Mouse (Mus musculus) kidney, adult 2 months (tissue): ENCODE measurements around the gene Cdip1. TPM values are rescaled to one million over a fixed set of nuclear protein-coding genes. Genes with fewer than 3 reads are reported as not detected.

Source experiments
- DNase-seq: peaks from one replicate; pipeline ENCODE4 v3.0.0; 2021
- H3K27ac ChIP-seq: fragments of 200-500 bp; 2 replicates; pipeline ENCODE4 v1.5.1; 2012; ENCODE audit warnings: low read depth, low read length, control low read depth, inconsistent platforms; ENCODE audit not compliant: insufficient read depth
- H3K27me3 ChIP-seq: fragments of 200-500 bp; replicated peaks from 2 replicates; pipeline ENCODE4 v1.6.1; 2012; ENCODE audit warnings: mild to moderate bottlenecking, moderate library complexity, low read length, inconsistent platforms; ENCODE audit not compliant: control insufficient read depth, insufficient read depth
- H3K36me3 ChIP-seq: fragments of 200-500 bp; 2 replicates; pipeline ENCODE4 v1.6.1; 2012; ENCODE audit warnings: mild to moderate bottlenecking, moderate library complexity, low read length, inconsistent platforms; ENCODE audit not compliant: control insufficient read depth, insufficient read depth
- H3K4me1 ChIP-seq: fragments of 200-500 bp; 2 replicates; pipeline ENCODE4 v1.6.1; 2011; ENCODE audit warnings: low read length; ENCODE audit not compliant: control insufficient read depth, insufficient read depth
- H3K4me3 ChIP-seq: fragments of 200-500 bp; 2 replicates; pipeline ENCODE4 v1.5.1; 2011; ENCODE audit warnings: mild to moderate bottlenecking, low read depth, low read length, control low read depth; ENCODE audit not compliant: insufficient read depth
- CTCF ChIP-seq: fragments of 200-500 bp; conservative IDR thresholded peaks from 2 replicates; pipeline ENCODE4 v1.5.1; 2011; ENCODE audit warnings: low read depth, mild to moderate bottlenecking, control low read depth, low read length, moderate library complexity, mixed read lengths; ENCODE audit not compliant: insufficient read depth, insufficient read length
- POLR2A ChIP-seq: fragments of 200-500 bp; IDR thresholded peaks from one replicate; pipeline ENCODE4 v1.6.1; 2011; ENCODE audit warnings: low read depth, low read length, control low read depth
- WGBS: fragments of 180-500 bp; shearing (Covaris S2); methylation state at CpG from one replicate; pipeline ENCODE4 v1.1.7; 2018; 5-methylcytosine and 5-hydroxymethylcytosine counted together
- polyA plus RNA-seq: library from polyadenylated mRNA; depleted of rRNA; stranded (reverse); fragments of >200 nt; gene quantifications from 2 replicates; pipeline ENCODE4 v1.2.3, GENCODE M21; 2012; rRNA removed

Gene Cdip1
- polyA plus RNA-seq, 1 experiment = 83.2 TPM

- Histone ChIP-seq H3K36me3 (no peaks in the 10 kb centered on the region), H3K27me3 (no peaks in the 10 kb centered on the region), H3K27ac (no peak overlapping the region), H3K4me3 (no peak overlapping the region), H3K4me1 (no peaks in the 10 kb centered on the region)
- WGBS = 87% methylated on average over 17 of the region's 17 CpGs
- DNase-seq = no peak
- TF ChIP-seq CTCF (no peak), POLR2A (no peak)
Observed at GRCm38 (mm10) chr16:4713861-4714710, 76.0 kb downstream of the Cdip1 start.

GRCm38 (mm10) chr16:4711173-4711572 is 78.9 kb downstream of the Cdip1 start:
- WGBS = 94% methylated on average over 4 of the region's 4 CpGs
- H3K36me3 ChIP-seq = peaks cover 3% of the 10 kb centered on the region; the same call in 1 of the 2 replicates
- H3K27me3 ChIP-seq = no peaks in the 10 kb centered on the region
- TF ChIP-seq POLR2A (no peak), CTCF (no peak)
- no peak overlapping the region for H3K4me3 ChIP-seq
- no peaks in the 10 kb centered on the region for H3K4me1 ChIP-seq
- no peak overlapping the region for H3K27ac ChIP-seq
- DNase-seq = no peak

GRCm38 (mm10) chr16:4705541-4705940 is 84.6 kb downstream of the Cdip1 start:
- no peaks in the 10 kb centered on the region for H3K27me3 ChIP-seq
- DNase-seq = no peak
- H3K27ac ChIP-seq = no peak overlapping the region
- H3K4me1 ChIP-seq = peaks cover 3% of the 10 kb centered on the region; the same call in 1 of the 2 replicates
- H3K4me3 ChIP-seq = no peak overlapping the region
- peaks cover 3% of the 10 kb centered on the region; the same call in 1 of the 2 replicates for H3K36me3 ChIP-seq
- TF ChIP-seq POLR2A (no peak), CTCF (no peak)
- 68% methylated on average over 4 of the region's 4 CpGs for WGBS

DNA sequence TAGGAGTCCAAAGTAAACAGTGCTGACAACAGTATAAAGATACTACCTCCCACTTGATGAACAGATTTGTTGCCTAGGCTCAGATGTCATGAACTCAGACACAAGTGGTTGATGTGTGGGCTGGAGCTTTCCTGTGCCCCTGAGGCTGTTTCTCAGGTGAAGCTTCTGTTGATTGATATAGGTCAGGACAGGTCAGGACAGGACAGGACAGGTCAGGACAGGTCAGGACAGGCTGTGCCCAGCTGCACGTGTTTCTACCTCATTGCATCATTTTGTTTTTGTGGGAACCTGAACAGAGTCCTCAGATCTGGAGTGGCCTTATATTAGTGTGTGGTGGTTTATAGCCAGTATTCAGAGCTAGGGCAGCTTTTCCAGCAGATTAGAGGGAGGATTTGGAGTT is 87.4 kb downstream of the Cdip1 start:
- no peak for DNase-seq
- no peaks in the 10 kb centered on the region for H3K27me3 ChIP-seq
- H3K4me3 ChIP-seq = no peak overlapping the region
- H3K4me1 ChIP-seq = peaks cover 3% of the 10 kb centered on the region; the same call in 1 of the 2 replicates
- no peak for TF ChIP-seq CTCF
- no peak for TF ChIP-seq POLR2A
- WGBS = 21% methylated on average over 1 of the region's 1 CpGs
- no peak overlapping the region for H3K27ac ChIP-seq
- peaks cover 8% of the 10 kb centered on the region for H3K36me3 ChIP-seq

DNA sequence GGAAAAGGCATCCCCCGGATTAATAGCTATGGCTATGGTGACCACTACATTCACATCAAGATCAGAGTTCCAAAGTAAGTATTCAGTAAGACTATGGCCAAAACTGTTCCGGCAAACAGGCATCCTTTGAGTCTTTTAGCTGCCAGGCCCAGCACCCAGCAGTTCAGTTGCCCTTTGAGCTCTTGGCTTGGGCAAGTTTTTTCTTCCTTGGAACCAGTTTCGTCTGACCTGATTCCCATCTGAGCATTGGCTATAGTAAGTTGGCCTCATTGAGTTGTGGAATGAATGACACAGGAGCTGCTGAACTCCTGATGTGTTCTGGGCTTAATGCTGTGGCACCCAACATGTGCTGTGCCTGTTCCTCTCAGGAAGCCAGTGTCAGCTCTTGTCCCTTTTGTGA is 88.9 kb downstream of the Cdip1 start:
- WGBS = 64% methylated on average over 3 of the region's 3 CpGs
- Histone ChIP-seq H3K4me1 (peaks cover 3% of the 10 kb centered on the region; the same call in 1 of the 2 replicates), H3K27me3 (no peaks in the 10 kb centered on the region), H3K4me3 (no peak overlapping the region), H3K27ac (no peak overlapping the region), H3K36me3 (peaks cover 13% of the 10 kb centered on the region)
- DNase-seq = peak; percentile 80
- no peak for TF ChIP-seq POLR2A
- TF ChIP-seq CTCF = no peak

Other genes starting within 250 kb of the Cdip1 start
- 3.1 and 6.9 TPM in 2 replicates for gene Srl, start 248.5 kb downstream of the Cdip1 start, polyA plus RNA-seq
- 4.5 and 5.1 TPM in 2 replicates for gene Tfap4, start 230.4 kb downstream of the Cdip1 start, polyA plus RNA-seq
- gene Glis2, start 195.6 kb downstream of the Cdip1 start, polyA plus RNA-seq = 210 and 226 TPM in 2 replicates
- gene Pam16, start 165.3 kb downstream of the Cdip1 start, polyA plus RNA-seq = 27.3 and 41.8 TPM in 2 replicates
- gene Vasn, start 150.4 kb downstream of the Cdip1 start, polyA plus RNA-seq = 34.6 and 42.3 TPM in 2 replicates
- 57.8 and 72.9 TPM in 2 replicates for gene Dnaja3, start 150.3 kb downstream of the Cdip1 start, polyA plus RNA-seq
- 43.1 and 54.5 TPM in 2 replicates for gene Coro7, start 110.5 kb downstream of the Cdip1 start, polyA plus RNA-seq
- 5.7 and 6.6 TPM in 2 replicates for gene Nmral1, start 70.9 kb downstream of the Cdip1 start, polyA plus RNA-seq
- 57.2 and 70.7 TPM in 2 replicates for gene Hmox2, start 63.9 kb downstream of the Cdip1 start, polyA plus RNA-seq
- gene 4930562C15Rik, start 45.1 kb upstream of the Cdip1 start, polyA plus RNA-seq = 0.03 TPM in 1 of 2 replicates, not detected in the other
- 38.4 and 39.2 TPM in 2 replicates for gene Ubald1, start 90.0 kb upstream of the Cdip1 start, polyA plus RNA-seq
- 197 and 218 TPM in 2 replicates for gene Mgrn1, start 96.0 kb upstream of the Cdip1 start, polyA plus RNA-seq
- gene Nudt16l1, start 148.5 kb upstream of the Cdip1 start, polyA plus RNA-seq = 137 and 145 TPM in 2 replicates
- 50.7 and 61.1 TPM in 2 replicates for gene Anks3, start 173.9 kb upstream of the Cdip1 start, polyA plus RNA-seq
- gene Sept12, start 207.6 kb upstream of the Cdip1 start, polyA plus RNA-seq = 0.33 TPM in 1 of 2 replicates, not detected in the other
- gene Smim22, start 217.0 kb upstream of the Cdip1 start, polyA plus RNA-seq = 156 and 232 TPM in 2 replicates
- 251 and 286 TPM in 2 replicates for gene Rogdi, start 223.3 kb upstream of the Cdip1 start, polyA plus RNA-seq